Mouse (Mus musculus) brain, embryonic 14.5 days (tissue): Measurements from ENCODE around the gene Zmym5.

Source experiments
- CTCF ChIP-seq: fragments of 200-500 bp; IDR thresholded peaks from 2 replicates; pipeline ENCODE4 v1.5.1; 2012; ENCODE audit warnings: inconsistent platforms, mild to moderate bottlenecking, moderate library complexity, borderline replicate concordance; ENCODE audit not compliant: insufficient read depth, insufficient read length; ENCODE audit errors: extremely low read depth
- POLR2A ChIP-seq: fragments of 200-500 bp; IDR thresholded peaks from 2 replicates; pipeline ENCODE4 v1.6.1; 2012; ENCODE audit warnings: mild to moderate bottlenecking, inconsistent platforms, borderline replicate concordance; ENCODE audit not compliant: poor library complexity, insufficient read depth, insufficient read length, severe bottlenecking; ENCODE audit errors: extremely low read depth

DNA sequence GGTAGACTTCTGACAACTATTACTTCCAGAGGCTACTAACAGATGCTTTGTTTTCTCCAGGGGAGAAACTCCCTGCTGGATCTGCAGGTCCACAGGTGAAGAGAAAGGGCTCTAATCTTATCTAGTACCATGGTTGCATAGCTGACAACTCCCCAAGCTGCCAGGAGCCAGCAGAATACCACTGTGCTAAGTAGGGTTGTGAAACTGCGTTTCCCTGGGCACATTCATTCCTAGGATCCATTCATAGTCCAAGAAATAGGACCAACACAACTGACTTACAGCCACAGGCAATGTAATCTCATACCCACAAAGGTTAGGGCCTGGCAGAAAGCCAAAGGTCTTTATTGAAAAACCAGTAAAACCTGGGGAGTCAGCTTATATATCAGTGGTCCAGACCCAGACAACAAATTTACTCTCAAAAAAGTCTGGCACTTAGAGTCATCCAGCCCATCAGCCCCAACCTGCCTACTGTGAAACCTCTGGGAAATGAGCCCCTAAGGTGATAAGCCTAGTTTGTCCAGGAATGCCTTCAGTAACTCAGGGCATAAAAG is 21.1 kb upstream of the Zmym5 start:
- TF ChIP-seq POLR2A (no peak), CTCF (no peak)
